Comparison of ENCODE assay signal across 9 mouse cellular contexts in genomic region chr12:76264325-76264965, GRCm38 (mm10). TPM values are rescaled to one million over a fixed set of nuclear protein-coding genes. Genes with fewer than 3 reads are reported as not detected.
DNase-seq lines count a peak whose midpoint lies in the region; ATAC-seq and TF ChIP-seq lines count a peak whose summit lies in the region.
"Had no signal": no experiment of that assay in that cellular context is flagged by ENCODE, and none has a peak within 500 bp of the region (broad histone marks: within the 10 kb centered on the region; RNA-seq: fewer than 3 reads in every experiment).

No protein-coding gene starts in this region.

- peak; percentile 35; the same call in 1 of the 2 replicates for ATAC-seq in lung, postnatal 0 days

- intact Hi-C loops in gastrocnemius, postnatal 14 days (cut with DNase I; ENCODE audit: low total_unique reads) = no loop called here

- 69% methylated on average over 9 of the region's 9 CpGs for WGBS in lung, postnatal 0 days
- 85% methylated on average over 9 of the region's 9 CpGs for WGBS in macrophage (ENCODE audit: missing documents)

- no peaks in the 10 kb centered on the region for H3K36me3 ChIP-seq in lung, postnatal 0 days (ENCODE audit: insufficient read depth, low read length)
- no peaks in the 10 kb centered on the region for H3K36me3 ChIP-seq in macrophage (ENCODE audit: inconsistent target)

- no peaks in the 10 kb centered on the region for H3K4me1 ChIP-seq in lung, postnatal 0 days (ENCODE audit: insufficient read depth, low read depth, low read length)

- DNase-seq in lung, postnatal 0 days (ENCODE audit: low spot score) = peak; percentile 75
- no peak for DNase-seq in lung, postnatal 25 days (ENCODE audit: low spot score)
- DNase-seq in cerebellum, adult 18-20 months = peak; percentile 64 to 70
- DNase-seq in gastrocnemius, postnatal 14 days = peak; percentile 50
- no peak for DNase-seq in T-cell, adult 2 months (ENCODE audit: low spot score)
- DNase-seq in frontal cortex, postnatal 14 days (ENCODE audit: low spot score in 2 of 2) = no peak
- no peak for DNase-seq in c-Kit-positive CD71-positive TER-119-positive erythroid progenitor cells, embryonic 14.5 days (ENCODE audit: low spot score)

- no peaks in the 10 kb centered on the region for H3K79me2 ChIP-seq in macrophage (ENCODE audit: inconsistent target)

- H3K27ac ChIP-seq in lung, postnatal 0 days (ENCODE audit: low read length) = 0 out of 2 replicates have a peak overlapping the region, but pooled peaks have one; percentile 14
- H3K27ac ChIP-seq in macrophage = peak overlapping the region; percentile 22; the same call in 1 of the 2 replicates

- no peaks in the 10 kb centered on the region for H3K9me3 ChIP-seq in lung, postnatal 0 days (ENCODE audit: low read length)

- no peak overlapping the region for H3K9ac ChIP-seq in lung, postnatal 0 days (replicated peaks; ENCODE audit: low read depth)

- TF ChIP-seq CTCF in lung, postnatal 0 days (IDR thresholded peaks at IDR 0.05) = no peak

- H3K27me3 ChIP-seq in lung, postnatal 0 days (replicated peaks; ENCODE audit: insufficient read depth, low read length) = no peaks in the 10 kb centered on the region

- no peak for TF ChIP-seq EP300 in lung, postnatal 0 days (IDR thresholded peaks at IDR 0.05)

- H3K4me3 ChIP-seq in lung, postnatal 0 days (ENCODE audit: low read depth, low read length) = no peak overlapping the region
- no peak overlapping the region for H3K4me3 ChIP-seq in macrophage (ENCODE audit: inconsistent target)

- no peak overlapping the region for H3K4me2 ChIP-seq in lung, postnatal 0 days (replicated peaks; ENCODE audit: low read depth, low read length)

RNA-seq across cellular contexts. Expression of gene Mthfd1, which starts 9.3 kb away (rescaled TPM):
- 105 and 111 TPM in 2 replicates for polyA plus RNA-seq in lung, postnatal 0 days (2015; fragmentation: Nextera tagmentation; extraction: Ambion mirVana)
- total RNA-seq in gastrocnemius, postnatal 14 days (2021) = 10 to 100 TPM; 31.4 to 40.6 TPM
- total RNA-seq in macrophage (2018; cell fraction: chromatin; rRNA removed) = 10 to 100 TPM in 18 of 26 experiments, 1 to 10 TPM in 8; 1.4 to 46.9 (median 23.7) TPM
- 10 to 100 TPM in 23 of 26 experiments, 1 to 10 TPM in 3; 8.2 to 17.4 (median 13.3) TPM for total RNA-seq in macrophage (2018; cell fraction: cytosol; rRNA removed)
- total RNA-seq in macrophage (2018; cell fraction: nucleus; rRNA removed) = 10 to 100 TPM in 14 of 26 experiments, 1 to 10 TPM in 12; 3.1 to 39.3 (median 10.6) TPM
- 11.3 to 39.1 TPM (median 14.9 TPM) in 3 replicates for polyA plus RNA-seq in macrophage (2018)

RNA-seq across cellular contexts. Expression of gene Tex21, which starts 17.9 kb away (rescaled TPM):
- polyA plus RNA-seq in lung, postnatal 0 days (2015; fragmentation: Nextera tagmentation; extraction: Ambion mirVana) = not detected in 2 replicates
- not detected for total RNA-seq in gastrocnemius, postnatal 14 days (2021)
- total RNA-seq in macrophage (2018; cell fraction: chromatin; rRNA removed) = not detected
- total RNA-seq in macrophage (2018; cell fraction: cytosol; rRNA removed) = not detected
- total RNA-seq in macrophage (2018; cell fraction: nucleus; rRNA removed) = not detected
- not detected in 3 replicates for polyA plus RNA-seq in macrophage (2018)
- polyA plus RNA-seq: liver, embryonic 16.5 days had no signal

Comparison
In these comparisons a context has a peak if more than half of its experiments do, and no peak if none do; other contexts are left out.
1. DNase-seq: peak in lung, postnatal 0 days (single experiment), cerebellum, adult 18-20 months (2 of 2) and gastrocnemius, postnatal 14 days (single experiment); none in lung, postnatal 25 days (single experiment), T-cell, adult 2 months (single experiment), frontal cortex, postnatal 14 days (0 of 2) and c-Kit-positive CD71-positive TER-119-positive erythroid progenitor cells, embryonic 14.5 days (single experiment).